Mouse (Mus musculus) lung, adult 2 months (tissue): Measurements from ENCODE around the gene Ttll1. TPM values are rescaled to one million over a fixed set of nuclear protein-coding genes. Genes with fewer than 3 reads are reported as not detected.

Source experiments
- DNase-seq: peaks from one replicate; pipeline ENCODE4 v3.0.0; 2022
- H3K4me1 ChIP-seq: fragments of 200-500 bp; 2 replicates; pipeline ENCODE4 v1.6.1; 2011; ENCODE audit warnings: low read length; ENCODE audit not compliant: control insufficient read depth, insufficient read depth
- H3K4me3 ChIP-seq: fragments of 200-500 bp; replicated peaks from 2 replicates; pipeline ENCODE3; 2011; ENCODE audit warnings: low read depth, mild to moderate bottlenecking, control low read depth, low read length; ENCODE audit errors: extremely low read depth
- CTCF ChIP-seq: fragments of 200-500 bp; IDR thresholded peaks from 2 replicates; pipeline ENCODE4 v1.5.1; 2011; ENCODE audit warnings: mild to moderate bottlenecking, low read length, control low read depth; ENCODE audit not compliant: insufficient read depth
- POLR2A ChIP-seq: fragments of 200-500 bp; IDR thresholded peaks from 2 replicates; pipeline ENCODE4 v1.6.1; 2011; ENCODE audit warnings: low read depth, mild to moderate bottlenecking, control low read depth, low read length, borderline replicate concordance; ENCODE audit errors: extremely low read depth
- WGBS: fragments of 180-500 bp; shearing (Covaris S2); methylation state at CpG from one replicate; pipeline ENCODE4 v1.1.7; 2018; 5-methylcytosine and 5-hydroxymethylcytosine counted together
- polyA plus RNA-seq: library from polyadenylated mRNA; depleted of rRNA; stranded (reverse); fragments of >200 nt; gene quantifications from 2 replicates; pipeline ENCODE4 v1.2.3, GENCODE M21; 2012

Ttll1 gene
- polyA plus RNA-seq, 1 experiment: 12.6 TPM

DNA sequence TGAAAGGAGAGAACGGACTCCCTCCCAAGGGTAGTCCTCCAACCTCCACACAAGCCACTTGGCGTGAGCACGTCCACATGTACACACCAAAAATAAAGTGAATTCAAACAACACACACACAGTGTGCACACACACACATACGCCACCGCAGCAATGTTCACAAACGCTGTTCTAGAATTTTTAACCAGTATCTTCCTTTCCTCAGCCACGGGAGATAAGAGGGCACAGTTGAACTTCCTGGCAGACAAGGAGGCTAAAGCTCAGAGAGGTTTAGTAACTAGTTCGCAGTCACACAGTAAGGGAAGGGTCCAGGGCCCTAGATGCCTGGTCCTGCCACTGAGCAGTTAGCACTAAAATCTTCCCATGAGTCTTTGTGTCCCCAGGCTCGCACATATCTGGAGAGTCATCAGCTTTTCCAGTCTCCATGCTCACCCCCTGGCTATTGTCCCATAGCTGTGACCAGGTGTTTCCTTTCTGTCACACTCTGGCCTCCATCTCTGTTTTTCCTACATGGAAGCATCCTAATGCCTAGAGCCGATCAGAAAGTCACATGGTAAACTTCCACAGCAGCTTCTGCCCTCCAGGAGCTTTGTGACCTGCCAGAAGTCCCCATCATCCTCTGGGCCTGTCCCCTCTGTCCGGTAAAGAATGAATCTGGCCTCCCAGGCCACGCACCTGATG lies 34.0 kb downstream of the Ttll1 start:
- no peak for DNase-seq
- Histone ChIP-seq H3K4me1 (peaks cover 9% of the 10 kb centered on the region), H3K4me3 (no peak overlapping the region)
- TF ChIP-seq CTCF: no peak
- no peak for TF ChIP-seq POLR2A
- 63% methylated on average over 12 of the region's 12 CpGs for WGBS

DNA sequence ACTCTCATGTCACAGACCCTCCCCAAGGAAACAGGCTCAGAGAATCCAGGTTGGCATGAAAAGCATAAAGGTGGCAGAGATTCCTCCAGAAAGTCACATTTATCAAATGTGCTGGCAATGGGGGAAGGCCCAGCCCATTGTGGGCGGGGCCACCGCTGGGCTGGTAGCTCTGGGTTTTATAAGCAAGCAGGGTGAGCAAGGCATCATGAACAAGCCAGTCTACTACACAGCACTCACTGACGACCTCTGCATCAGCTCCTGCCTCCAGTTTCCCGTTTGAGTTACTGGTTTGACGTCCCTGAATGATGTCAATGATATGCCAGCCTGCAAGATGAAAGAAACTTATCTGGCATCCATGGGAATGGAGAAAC lies 36.2 kb downstream of the Ttll1 start:
- H3K4me1 ChIP-seq: peaks cover 9% of the 10 kb centered on the region
- no peak for DNase-seq
- WGBS: 35% methylated on average over 5 of the region's 5 CpGs
- no peak overlapping the region for H3K4me3 ChIP-seq
- no peak for TF ChIP-seq POLR2A

DNA sequence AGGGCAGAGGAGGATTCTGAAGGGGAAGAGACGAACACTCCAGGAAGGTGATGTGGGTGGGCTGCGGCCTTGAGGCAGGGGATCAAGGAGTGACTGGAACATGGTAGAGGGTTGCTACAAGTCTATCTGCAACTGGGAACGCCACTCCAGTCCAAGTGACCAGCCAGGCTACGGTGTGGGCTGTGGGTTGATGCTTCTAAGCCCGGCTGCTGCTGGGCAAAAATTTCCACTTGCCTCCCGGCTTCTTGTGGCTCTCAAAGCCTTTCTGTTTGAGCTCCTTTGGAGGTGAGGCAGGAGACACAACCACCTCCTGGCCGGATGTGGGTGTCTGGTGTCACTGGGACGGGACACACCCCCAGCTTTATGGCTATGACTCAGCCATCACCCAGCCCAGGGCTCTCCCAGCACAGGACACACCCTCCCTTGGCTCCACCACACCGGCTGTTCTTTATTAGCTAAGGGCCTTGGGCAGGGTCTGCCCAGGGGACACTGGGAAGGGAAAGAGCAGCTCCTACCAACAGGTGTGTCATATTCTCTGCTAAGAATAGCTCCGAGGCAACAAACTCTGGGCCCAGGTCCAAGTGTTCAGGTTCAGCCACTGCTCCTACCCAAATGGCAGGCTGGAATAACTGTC lies 36.7 kb downstream of the Ttll1 start:
- 40% methylated on average over 10 of the region's 10 CpGs for WGBS
- DNase-seq: peak; percentile 49

DNA sequence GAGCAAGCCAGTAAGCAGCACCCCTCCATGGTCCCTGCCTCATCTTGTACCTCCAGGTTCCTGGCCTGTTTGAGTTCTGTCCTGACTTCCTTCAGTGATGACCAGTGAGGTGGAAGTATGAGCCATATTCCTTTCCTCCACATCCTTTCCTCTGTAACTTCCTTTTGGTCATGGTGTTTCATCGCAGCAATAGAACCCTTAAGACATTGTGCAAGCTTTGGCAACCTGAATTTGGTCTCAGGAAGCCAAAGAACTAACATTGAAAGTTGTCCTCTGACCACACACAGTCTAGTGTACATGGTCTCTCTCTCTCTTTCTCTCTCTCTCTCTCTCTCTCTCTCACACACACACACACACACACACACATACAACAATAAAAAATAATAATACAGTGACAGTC lies 37.4 kb downstream of the Ttll1 start:
- 38% methylated on average over 1 of the region's 1 CpGs for WGBS
- TF ChIP-seq CTCF (no peak), POLR2A (no peak)
- Histone ChIP-seq H3K4me1 (peaks cover 9% of the 10 kb centered on the region), H3K4me3 (no peak overlapping the region)
- no peak for DNase-seq

More for the DNA sequence above, 36.7 kb downstream of the Ttll1 start:
- Histone ChIP-seq H3K4me3 (no peak overlapping the region), H3K4me1 (peaks cover 9% of the 10 kb centered on the region)
- no peak for TF ChIP-seq CTCF
- no peak for TF ChIP-seq POLR2A

DNA sequence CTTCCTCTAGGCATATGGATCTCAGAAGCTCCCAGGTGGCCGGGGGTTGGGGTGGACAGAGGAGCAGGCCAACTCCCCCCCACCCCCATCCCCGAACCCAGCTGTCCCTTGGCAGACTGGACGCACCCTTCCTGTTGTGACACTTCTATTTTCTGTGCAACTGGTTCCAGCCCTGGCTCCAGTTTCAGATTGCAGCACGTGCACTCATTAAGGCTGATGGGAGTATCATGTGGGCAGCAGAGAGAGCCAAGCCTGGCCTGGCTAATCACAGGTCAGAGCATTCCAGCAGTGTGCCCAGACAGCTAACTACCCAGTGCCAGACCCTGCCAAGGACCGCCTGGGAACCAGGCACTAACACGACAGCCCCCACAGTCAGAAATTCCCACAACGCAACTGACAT lies 39.2 kb downstream of the Ttll1 start:
- Histone ChIP-seq H3K4me1 (peaks cover 9% of the 10 kb centered on the region), H3K4me3 (no peak overlapping the region)
- no peak for DNase-seq
- whole genome bisulfite sequencing: 45% methylated on average over 7 of the region's 7 CpGs
- no peak for TF ChIP-seq CTCF
- no peak for TF ChIP-seq POLR2A

DNA sequence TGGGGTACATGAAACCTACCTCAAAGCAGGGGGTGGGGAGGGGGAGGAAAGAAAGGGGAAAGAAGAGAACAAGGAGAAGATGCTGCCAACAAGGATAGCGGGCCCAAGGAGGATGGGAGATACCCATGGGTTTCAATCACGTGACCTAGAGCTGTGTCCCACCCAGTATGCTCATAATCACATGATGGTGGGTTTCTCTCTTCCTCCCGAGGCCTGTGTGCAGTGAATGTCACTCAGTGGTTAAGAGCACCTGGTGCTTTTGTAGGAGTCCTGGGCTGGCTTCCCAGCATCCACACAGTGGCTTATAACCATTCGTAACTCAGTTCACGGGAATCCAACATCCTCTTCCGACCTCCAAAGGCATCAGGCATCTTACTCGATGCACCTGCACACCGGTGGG lies 40.2 kb downstream of the Ttll1 start:
- Histone ChIP-seq H3K4me1 (peaks cover 9% of the 10 kb centered on the region), H3K4me3 (no peak overlapping the region)
- DNase-seq: no peak
- TF ChIP-seq CTCF (no peak), POLR2A (no peak)
- 91% methylated on average over 8 of the region's 8 CpGs for WGBS

DNA sequence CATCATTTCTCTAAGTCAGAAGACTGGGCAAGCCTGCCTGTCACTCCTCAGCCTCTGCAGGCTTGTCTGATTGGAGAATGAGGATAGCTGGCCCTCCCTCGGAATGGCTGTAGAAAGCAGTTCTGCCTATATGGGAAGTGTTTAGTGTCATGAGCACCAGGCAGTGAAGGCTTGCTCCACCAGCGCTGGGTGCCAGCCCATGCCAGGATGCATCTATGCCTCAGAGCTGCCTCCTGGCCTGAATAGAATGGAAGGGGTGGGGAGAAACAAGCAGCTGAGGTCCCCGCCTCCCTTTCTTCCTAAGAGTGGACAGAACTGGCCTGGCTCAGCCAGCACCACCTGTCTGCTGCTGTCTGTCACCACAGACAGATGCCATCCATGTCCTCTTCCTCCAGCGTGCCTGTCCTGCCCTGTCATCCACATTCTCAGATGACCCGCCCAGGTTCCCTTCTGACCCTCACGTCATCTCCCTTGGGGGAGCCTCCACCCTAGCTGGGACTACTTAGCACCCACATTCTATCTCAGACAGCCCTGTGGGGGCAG lies 41.3 kb downstream of the Ttll1 start:
- DNase-seq: no peak
- TF ChIP-seq CTCF (no peak), POLR2A (no peak)
- Histone ChIP-seq H3K4me1 (peaks cover 6% of the 10 kb centered on the region), H3K4me3 (no peak overlapping the region)
- WGBS: 66% methylated on average over 6 of the region's 6 CpGs

DNA sequence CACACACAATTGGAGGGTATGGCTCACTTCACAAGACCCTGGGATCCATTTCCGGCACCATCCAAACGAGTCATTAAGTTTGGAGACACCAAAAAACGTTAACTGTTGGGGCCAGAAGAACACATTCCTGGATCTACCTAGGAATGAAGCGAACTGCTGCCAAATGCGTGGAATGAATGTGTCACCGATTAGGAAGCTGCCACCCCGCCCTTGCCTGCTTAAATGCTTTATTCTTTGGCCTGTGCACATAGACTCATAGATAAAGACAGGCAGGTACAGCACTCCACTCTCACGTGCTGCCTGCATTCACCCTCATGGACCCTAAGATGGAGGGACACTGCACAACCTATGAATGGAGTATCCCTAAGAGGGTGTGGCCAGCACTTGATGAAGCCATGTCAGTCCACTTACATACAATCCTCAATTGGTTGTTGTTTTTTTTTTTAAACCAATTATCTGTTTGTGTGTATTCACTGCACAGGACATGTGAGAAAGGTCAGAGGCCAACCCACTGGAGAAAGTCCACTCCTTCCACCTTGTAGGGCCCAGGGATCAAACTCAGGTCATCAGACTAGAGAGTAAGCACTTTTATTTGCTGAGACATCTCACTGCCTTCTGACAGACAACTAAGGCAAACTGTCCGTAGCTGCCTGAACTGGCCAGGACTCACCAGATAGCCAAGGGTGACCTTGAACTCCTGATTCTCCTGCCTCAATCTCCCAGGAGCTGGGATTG lies 43.3 kb downstream of the Ttll1 start:
- no peak for TF ChIP-seq CTCF
- Histone ChIP-seq H3K4me1 (peaks cover 8% of the 10 kb centered on the region; the same call in 1 of the 2 replicates), H3K4me3 (no peak overlapping the region)
- no peak for DNase-seq
- 65% methylated on average over 9 of the region's 9 CpGs for WGBS

DNA sequence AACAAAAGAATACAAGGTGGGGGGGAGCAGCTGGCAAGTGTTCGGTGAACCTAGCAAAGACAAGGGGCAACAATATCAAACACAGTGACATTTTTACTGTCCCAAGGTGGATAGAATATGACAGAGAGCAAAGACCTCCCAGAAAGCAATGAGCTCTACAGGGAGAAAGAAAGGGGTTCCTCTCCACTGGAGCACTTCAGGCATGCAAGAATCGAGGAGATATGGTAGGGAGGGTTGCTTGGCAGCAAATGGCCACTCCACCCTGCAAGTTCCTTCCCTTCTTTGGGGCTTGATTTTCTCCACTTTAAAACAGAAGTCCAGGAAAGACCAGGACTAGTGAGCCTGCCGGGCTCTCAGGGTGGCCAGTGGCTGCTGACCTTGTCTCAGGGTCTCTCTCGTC lies 44.4 kb downstream of the Ttll1 start:
- H3K4me3 ChIP-seq: no peak overlapping the region
- no peak for DNase-seq
- H3K4me1 ChIP-seq: peaks cover 10% of the 10 kb centered on the region; the same call in 1 of the 2 replicates
- TF ChIP-seq POLR2A (no peak), CTCF (no peak)
- WGBS: 61% methylated on average over 4 of the region's 4 CpGs
